Comparison of ENCODE assay signal across 8 mouse cellular contexts in genomic region chr14:21052112-21052780, GRCm38 (mm10). TPM values are rescaled to one million over a fixed set of nuclear protein-coding genes. Genes with fewer than 3 reads are reported as not detected.
DNase-seq lines count a peak whose midpoint lies in the region; ATAC-seq lines count a peak whose summit lies in the region.

TSS of gene Ap3m1 (minus strand) at chr14:21052508.
TSS of gene Adk (plus strand) at chr14:21052574.

- H3K4me3 ChIP-seq in hindbrain, embryonic 15.5 days, result peak within 1 kb of the TSS; percentile 95

- H3K27ac ChIP-seq in hindbrain, embryonic 15.5 days (replicated peaks), result peak within 1 kb of the TSS; percentile 96

- H3K9ac ChIP-seq in hindbrain, embryonic 15.5 days, result peak within 1 kb of the TSS; percentile 85

- H3K27me3 ChIP-seq in hindbrain, embryonic 15.5 days, result no peaks in the 10 kb centered on the region

- no peaks in the 10 kb centered on the region for H3K9me3 ChIP-seq in hindbrain, embryonic 15.5 days

- H3K4me1 ChIP-seq in hindbrain, embryonic 15.5 days (replicated peaks), result peaks cover 16% of the 10 kb centered on the region

- peak within 1 kb of the TSS; percentile 82 for H3K4me2 ChIP-seq in hindbrain, embryonic 15.5 days

- peak; percentile 94 for DNase-seq in T-cell, adult 2 months (ENCODE audit: low spot score)
- peak; percentile 90 to 91 for DNase-seq in cerebellum, postnatal 36 days
- DNase-seq in frontal cortex, postnatal 36 days (ENCODE audit: low spot score in 2 of 2), result peak; percentile 94 to 95
- DNase-seq in left cerebral cortex, adult 11 months (ENCODE audit: low spot score), result peak; percentile 91
- DNase-seq in lung, postnatal 4 days, result peak; percentile 93 to 97
- peak; percentile 89 for DNase-seq in retina, postnatal 7 days (ENCODE audit: low read depth, low spot score)
- DNase-seq in urinary bladder, adult 2 months (ENCODE audit: low spot score), result peak; percentile 91

- H3K36me3 ChIP-seq in hindbrain, embryonic 15.5 days, result no peaks in the 10 kb centered on the region

- peak; percentile 98 for ATAC-seq in hindbrain, embryonic 15.5 days (ENCODE audit: low FRiP score, low read depth)

- under 1% methylated on average over 48 of the region's 48 CpGs for WGBS in hindbrain, embryonic 15.5 days

RNA-seq across cellular contexts. Expression of gene Ap3m1, which starts in this region (rescaled TPM):
- polyA plus RNA-seq in hindbrain, embryonic 15.5 days (2015; fragmentation: Nextera tagmentation; extraction: Ambion mirVana), result 73.2 and 76.4 TPM in 2 replicates
- polyA plus RNA-seq in urinary bladder, adult 2 months (2012; rRNA removed), result 60.8 and 76.9 TPM in 2 replicates

RNA-seq across cellular contexts. Expression of gene Adk, which starts in this region (rescaled TPM):
- 40.4 and 47.6 TPM in 2 replicates for polyA plus RNA-seq in hindbrain, embryonic 15.5 days (2015; fragmentation: Nextera tagmentation; extraction: Ambion mirVana)
- polyA plus RNA-seq in urinary bladder, adult 2 months (2012; rRNA removed), result 83.3 and 100 TPM in 2 replicates

Comparison
In these comparisons a context has a peak if more than half of its experiments do, and no peak if none do; other contexts are left out.
1. Peak in every context shown above with its lines: DNase-seq, ATAC-seq, H3K4me3 ChIP-seq and H3K27ac ChIP-seq.